Mouse (Mus musculus): ENCODE results near the gene Aptx. TPM values are rescaled to one million over a fixed set of nuclear protein-coding genes. Genes with fewer than 3 reads are reported as not detected.

Aptx gene
- total RNA-seq, 2 experiments from 2014 or later: 14.5 to 15.6 TPM

GRCm38 (mm10) chr4:40677132-40677531 lies 25.9 kb downstream of the Aptx start:
- ATAC-seq (replicated peaks; ENCODE audit: low FRiP score, low TSS enrichment, poor library complexity, severe bottlenecking): 0 out of 2 replicates have a peak, but pooled peaks have one; percentile 15

DNA sequence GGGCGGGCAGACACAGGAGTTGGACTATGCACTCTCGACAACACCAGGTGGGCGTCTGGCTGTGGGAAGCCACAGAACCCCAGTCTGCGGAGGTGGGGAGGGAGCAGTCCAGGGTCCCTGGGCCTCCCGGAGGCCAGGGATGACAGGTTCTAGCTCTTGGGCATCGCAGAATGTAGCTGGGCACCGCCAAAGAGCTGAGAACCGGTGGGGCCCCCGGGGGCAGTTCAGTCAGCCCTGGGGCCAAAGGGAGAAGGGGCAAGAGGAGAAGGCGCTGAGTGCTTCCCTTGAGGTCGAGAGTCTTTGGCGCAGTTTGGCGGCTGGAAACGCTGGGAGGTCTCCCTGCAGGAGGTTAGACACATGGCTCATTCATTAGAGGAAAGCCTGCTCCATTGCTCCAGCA lies 26.7 kb downstream of the Aptx start:
- no peak for ATAC-seq (replicated peaks; ENCODE audit: low FRiP score, low TSS enrichment, poor library complexity, severe bottlenecking)

GRCm38 (mm10) chr4:40673526-40673925 lies 29.5 kb downstream of the Aptx start:
- ATAC-seq (replicated peaks; ENCODE audit: low FRiP score, low TSS enrichment, poor library complexity, severe bottlenecking): no peak

DNA sequence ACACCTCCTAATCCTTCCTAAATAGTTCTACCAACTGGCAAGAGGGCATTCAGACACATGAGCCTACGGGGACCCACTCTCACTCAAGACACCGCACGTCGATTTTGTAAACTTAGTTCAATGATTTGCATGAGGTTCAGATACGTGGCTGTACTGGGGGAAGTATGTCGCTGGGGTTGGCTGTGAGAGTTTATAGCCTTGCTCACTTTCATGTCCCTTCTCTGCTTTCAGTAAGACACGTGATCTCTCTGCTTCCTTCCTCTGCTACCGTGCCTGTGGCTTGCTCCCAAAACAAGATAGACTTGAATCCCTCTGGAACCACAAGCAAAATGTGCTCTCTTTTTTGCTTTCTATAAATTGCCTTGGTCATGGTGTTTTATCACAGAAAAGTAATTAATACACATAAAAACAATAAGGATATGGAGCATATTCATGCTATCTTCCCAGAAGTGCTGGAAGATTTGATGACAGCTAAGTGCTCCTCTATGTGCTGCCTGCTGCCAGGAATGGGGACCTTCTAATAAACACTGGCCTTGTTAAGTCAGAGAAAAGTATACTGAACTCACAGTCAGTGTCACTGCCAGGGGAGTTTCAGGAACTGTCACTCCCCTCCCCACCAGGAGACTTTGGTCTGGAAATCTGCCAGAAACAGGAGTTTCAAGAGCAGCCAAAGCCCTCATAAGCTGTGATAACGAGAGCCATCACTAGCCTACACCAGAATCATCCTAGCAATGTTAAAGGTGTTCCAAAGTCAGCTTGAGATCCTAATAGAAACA lies 36.6 kb downstream of the Aptx start:
- no peak; the same call in 1 of the 2 replicates for ATAC-seq (replicated peaks; ENCODE audit: low FRiP score, low TSS enrichment, poor library complexity, severe bottlenecking)

DNA sequence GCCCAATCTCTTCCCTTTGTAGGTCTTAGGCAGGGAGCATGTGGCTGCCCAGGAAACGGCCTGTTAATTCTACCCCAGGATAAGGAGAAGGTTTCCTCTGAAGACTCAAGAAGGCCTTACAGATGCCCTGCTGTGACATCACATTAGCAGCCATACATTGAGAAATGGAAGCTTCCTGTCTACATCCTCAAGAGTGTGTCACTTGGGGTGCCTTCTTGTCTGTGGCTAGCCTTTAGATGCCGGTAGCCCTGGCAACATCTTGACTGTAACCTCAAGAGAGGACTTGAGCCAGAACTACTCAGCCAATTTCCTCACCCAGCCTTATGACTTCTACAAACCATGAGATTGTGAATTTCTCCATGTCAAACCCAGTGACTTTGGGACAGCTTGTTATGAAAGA lies 51.9 kb downstream of the Aptx start:
- no peak for ATAC-seq (replicated peaks; ENCODE audit: low FRiP score, low TSS enrichment, poor library complexity, severe bottlenecking)

GRCm38 (mm10) chr4:40649111-40649510 lies 53.9 kb downstream of the Aptx start:
- ATAC-seq (replicated peaks; ENCODE audit: low FRiP score, low TSS enrichment, poor library complexity, severe bottlenecking): no peak

DNA sequence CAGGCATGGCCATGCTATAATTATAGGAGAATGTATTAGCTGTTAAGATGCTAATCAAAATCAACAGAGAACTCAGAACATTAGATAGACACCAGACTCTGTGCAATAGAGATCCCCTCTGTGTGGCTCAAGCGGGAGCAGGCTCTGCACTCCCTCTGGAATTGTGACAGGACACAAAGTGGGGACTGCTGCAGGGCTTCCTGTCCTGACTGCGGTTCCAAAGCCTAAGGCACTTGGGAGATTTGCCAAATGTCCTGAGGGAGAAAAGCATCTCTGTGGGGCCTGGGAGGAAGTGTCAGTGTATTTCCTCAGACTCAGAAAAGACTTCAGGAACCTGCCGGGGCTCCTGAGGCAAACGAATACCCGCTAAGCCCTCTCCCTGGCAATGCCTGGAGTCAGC lies 59.4 kb downstream of the Aptx start:
- ATAC-seq (replicated peaks; ENCODE audit: low FRiP score, low TSS enrichment, poor library complexity, severe bottlenecking): no peak

GRCm38 (mm10) chr4:40640991-40641390 lies 62.0 kb downstream of the Aptx start:
- ATAC-seq (replicated peaks; ENCODE audit: low FRiP score, low TSS enrichment, poor library complexity, severe bottlenecking): no peak

Other genes starting within 250 kb of the Aptx start
- not detected in 2 replicates for gene Tmem215, start 231.0 kb downstream of the Aptx start, total RNA-seq (2014; fragmentation: Nextera tagmentation)
- not detected in 2 replicates for gene Tmem215, start 231.0 kb downstream of the Aptx start, total RNA-seq (2017)
- gene Dnaja1, start 19.0 kb upstream of the Aptx start, total RNA-seq (2014; fragmentation: Nextera tagmentation): 141 and 157 TPM in 2 replicates
- 570 and 579 TPM in 2 replicates for gene Dnaja1, start 19.0 kb upstream of the Aptx start, total RNA-seq (2017)
- gene Smu1, start 54.7 kb upstream of the Aptx start, total RNA-seq (2014; fragmentation: Nextera tagmentation): 78.1 and 94.5 TPM in 2 replicates
- 145 and 151 TPM in 2 replicates for gene Smu1, start 54.7 kb upstream of the Aptx start, total RNA-seq (2017)
- gene B4galt1, start 150.8 kb upstream of the Aptx start, total RNA-seq (2014; fragmentation: Nextera tagmentation): 30.8 and 35.1 TPM in 2 replicates
- gene B4galt1, start 150.8 kb upstream of the Aptx start, total RNA-seq (2017): 14.4 and 20.5 TPM in 2 replicates
- gene Spink4, start 216.9 kb upstream of the Aptx start, total RNA-seq (2014; fragmentation: Nextera tagmentation): not detected in 2 replicates
- gene Spink4, start 216.9 kb upstream of the Aptx start, total RNA-seq (2017): not detected in 2 replicates
- 224 and 246 TPM in 2 replicates for gene Bag1, start 245.1 kb upstream of the Aptx start, total RNA-seq (2014; fragmentation: Nextera tagmentation)
- 650 and 683 TPM in 2 replicates for gene Bag1, start 245.1 kb upstream of the Aptx start, total RNA-seq (2017)
- 24.2 and 31.7 TPM in 2 replicates for gene Chmp5, start 245.2 kb upstream of the Aptx start, total RNA-seq (2014; fragmentation: Nextera tagmentation)
- gene Chmp5, start 245.2 kb upstream of the Aptx start, total RNA-seq (2017): 74.8 and 110 TPM in 2 replicates

All from megakaryocyte-erythroid progenitor cell, adult 5-6 weeks (primary cell).